Mouse (Mus musculus) intestine, postnatal 0 days (tissue): ENCODE measurements around the gene Nxnl1. TPM values are rescaled to one million over a fixed set of nuclear protein-coding genes. Genes with fewer than 3 reads are reported as not detected.

Source experiments
- ATAC-seq: fragments of 200-750 bp; cut with Nextera tagmentation; 2 replicates; pipeline ENCODE4 v1.8.0; 2017; ENCODE audit warnings: mild to moderate bottlenecking, moderate TSS enrichment, moderate library complexity
- H3K27ac ChIP-seq: fragments of 300-500 bp; sonication (generic); 2 replicates; pipeline ENCODE4 v1.5.1; 2014; ENCODE audit warnings: mild to moderate bottlenecking, low read depth, low read length, moderate library complexity
- H3K27me3 ChIP-seq: fragments of 300-500 bp; sonication (generic); replicated peaks from 2 replicates; pipeline ENCODE4 v1.6.1; 2014; ENCODE audit warnings: low read length, mixed read lengths; ENCODE audit not compliant: control insufficient read depth, insufficient read depth
- H3K36me3 ChIP-seq: fragments of 300-500 bp; sonication (generic); 2 replicates; pipeline ENCODE4 v1.6.1; 2014; ENCODE audit warnings: mild to moderate bottlenecking, moderate library complexity; ENCODE audit not compliant: control insufficient read depth, insufficient read depth
- H3K4me1 ChIP-seq: fragments of 300-500 bp; sonication (generic); replicated peaks from 2 replicates; pipeline ENCODE4 v1.6.1; 2014; ENCODE audit warnings: antibody characterized with exemption, low read length, mixed read lengths; ENCODE audit not compliant: control insufficient read depth, insufficient read depth
- H3K4me2 ChIP-seq: fragments of 300-500 bp; sonication (generic); replicated peaks from 2 replicates; pipeline ENCODE4 v1.6.1; 2014; ENCODE audit warnings: low read depth, mild to moderate bottlenecking, moderate library complexity
- H3K4me3 ChIP-seq: fragments of 300-500 bp; sonication (generic); 2 replicates; pipeline ENCODE4 v1.5.1; 2014; ENCODE audit warnings: low read depth, low read length
- H3K9ac ChIP-seq: fragments of 300-500 bp; sonication (generic); 2 replicates; pipeline ENCODE4 v1.6.1; 2014; ENCODE audit warnings: mild to moderate bottlenecking, low read depth, low read length
- H3K9me3 ChIP-seq: fragments of 300-500 bp; sonication (generic); 2 replicates; pipeline ENCODE4 v1.6.1; 2016; ENCODE audit warnings: mixed run types; ENCODE audit not compliant: control insufficient read depth
- CTCF ChIP-seq: sonication (generic); IDR thresholded peaks from 2 replicates; pipeline ENCODE4 v1.5.1; 2016; ENCODE audit warnings: low read depth, mild to moderate bottlenecking, control low read depth, antibody characterized with exemption, moderate library complexity
- WGBS: fragments of 180-500 bp; shearing (Covaris S2); extraction: QIAGEN DNeasy Blood & Tissue Kit; methylation state at CpG from one replicate; pipeline ENCODE4 v1.1.7; 2014; 5-methylcytosine and 5-hydroxymethylcytosine counted together
- polyA plus RNA-seq: library from polyadenylated mRNA; unstranded; fragments of >200 nt; fragmentation: Nextera tagmentation; extraction: Ambion mirVana; gene quantifications from 2 replicates; pipeline ENCODE4 v1.2.1, GENCODE M21; 2015

Gene Nxnl1
- polyA plus RNA-seq, 1 experiment from 2014 or later: not detected

DNA sequence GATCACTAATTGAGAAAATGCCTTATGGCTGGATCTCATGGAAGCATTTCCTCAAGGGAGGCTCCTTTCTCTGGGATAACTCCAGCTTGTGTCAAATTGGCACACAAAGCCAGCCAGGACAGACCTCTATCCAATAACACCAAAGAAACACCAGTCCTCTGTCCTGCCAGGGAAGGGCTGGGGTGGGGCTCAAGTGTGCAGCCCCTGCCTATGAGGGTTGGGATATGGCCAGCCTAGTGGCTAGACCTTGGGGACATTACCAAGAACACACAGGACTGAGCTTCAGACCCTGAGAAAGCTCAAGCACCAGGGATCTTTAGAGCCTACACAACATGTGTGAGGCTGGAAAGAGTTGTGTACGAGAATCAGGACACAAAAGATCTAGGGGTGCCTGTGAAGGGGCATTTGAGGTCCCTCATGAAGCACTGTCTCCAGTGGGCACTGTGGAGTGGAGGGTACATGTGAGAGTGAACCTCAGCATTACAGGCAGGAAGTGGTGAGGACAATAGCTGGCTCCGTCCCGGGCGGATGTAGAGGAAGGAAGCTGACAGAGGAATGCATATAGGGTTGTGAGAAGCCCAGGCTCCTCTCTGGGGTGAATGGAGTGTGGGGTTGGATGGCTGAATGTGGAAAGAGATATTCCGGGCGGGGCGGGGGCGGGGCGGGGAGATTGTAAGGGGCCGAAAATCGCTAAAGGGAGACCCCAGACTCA is 37.9 kb downstream of the Nxnl1 start:
- Histone ChIP-seq H3K4me1 (no peaks in the 10 kb centered on the region), H3K36me3 (no peaks in the 10 kb centered on the region), H3K27me3 (peaks cover 20% of the 10 kb centered on the region), H3K4me3 (no peak overlapping the region), H3K9me3 (no peaks in the 10 kb centered on the region), H3K9ac (no peak overlapping the region), H3K27ac (no peak overlapping the region), H3K4me2 (no peak overlapping the region)
- no peak; the same call in 1 of the 2 replicates for ATAC-seq
- WGBS: 66% methylated on average over 11 of the region's 11 CpGs
- no peak for TF ChIP-seq CTCF

DNA sequence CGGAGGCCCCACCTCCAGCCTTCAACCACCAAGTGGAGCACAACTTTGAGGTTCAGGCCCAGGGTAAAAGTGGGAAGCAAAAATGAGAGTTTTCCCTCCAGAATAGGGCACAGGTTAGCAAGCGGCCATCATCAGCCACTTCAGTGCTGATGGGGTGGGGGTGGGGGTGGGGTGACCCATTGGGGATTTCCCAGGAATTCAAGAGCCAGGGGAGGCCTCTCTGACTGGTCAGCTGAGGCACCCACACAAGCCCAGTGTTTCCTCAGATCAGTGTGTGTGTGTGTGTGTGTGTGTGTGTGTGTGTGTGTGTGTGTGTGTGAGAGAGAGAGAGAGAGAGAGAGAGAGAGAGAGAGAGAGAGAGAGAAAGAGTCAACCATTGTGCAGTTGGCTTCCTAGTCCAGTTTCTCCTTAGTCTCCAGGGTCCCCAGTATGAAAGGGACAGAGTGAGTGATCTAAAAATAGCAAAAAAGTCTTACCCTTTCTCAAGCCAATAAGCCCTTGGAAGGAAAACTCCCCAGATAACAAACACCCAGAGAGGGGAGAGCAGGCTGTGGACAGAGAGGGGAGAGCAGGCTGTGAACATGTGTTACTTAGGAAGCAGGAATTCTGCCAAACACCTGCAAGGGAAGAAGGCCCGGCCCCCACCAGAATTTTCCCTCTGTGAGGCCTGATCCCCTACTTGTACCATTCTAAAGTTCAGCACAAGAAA is 39.1 kb downstream of the Nxnl1 start:
- 57% methylated on average over 3 of the region's 3 CpGs for WGBS
- Histone ChIP-seq H3K36me3 (no peaks in the 10 kb centered on the region), H3K27me3 (peaks cover 20% of the 10 kb centered on the region), H3K9ac (no peak overlapping the region), H3K9me3 (no peaks in the 10 kb centered on the region), H3K4me2 (no peak overlapping the region), H3K4me1 (no peaks in the 10 kb centered on the region), H3K27ac (no peak overlapping the region), H3K4me3 (no peak overlapping the region)
- no peak for TF ChIP-seq CTCF
- no peak for ATAC-seq

DNA sequence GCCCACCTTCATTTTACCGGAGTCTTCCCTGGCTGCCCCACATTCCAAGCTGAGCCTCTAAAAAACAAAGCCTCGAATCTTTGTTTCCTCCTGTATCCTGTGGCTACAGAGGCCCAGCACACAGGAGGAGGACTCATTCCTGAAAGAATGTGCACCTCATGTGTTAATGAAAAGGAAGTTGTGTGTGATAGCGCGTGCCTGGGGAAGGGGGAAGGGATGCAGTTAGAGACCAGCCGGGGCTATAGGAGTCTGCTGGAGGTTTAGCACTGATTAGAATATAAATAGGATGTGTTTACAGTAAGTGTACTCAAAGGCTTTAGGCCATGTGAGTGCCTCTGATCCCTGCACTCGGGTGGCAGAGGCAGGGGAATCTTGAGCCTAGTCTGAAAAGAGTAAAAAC is 40.1 kb downstream of the Nxnl1 start:
- no peak for ATAC-seq
- no peak overlapping the region for H3K9ac ChIP-seq
- H3K27ac ChIP-seq: no peak overlapping the region
- H3K4me2 ChIP-seq: no peak overlapping the region
- 37% methylated on average over 6 of the region's 6 CpGs for WGBS
- H3K9me3 ChIP-seq: no peaks in the 10 kb centered on the region
- H3K4me3 ChIP-seq: no peak overlapping the region
- H3K36me3 ChIP-seq: no peaks in the 10 kb centered on the region
- no peaks in the 10 kb centered on the region for H3K4me1 ChIP-seq
- peaks cover 20% of the 10 kb centered on the region for H3K27me3 ChIP-seq
- TF ChIP-seq CTCF: no peak

DNA sequence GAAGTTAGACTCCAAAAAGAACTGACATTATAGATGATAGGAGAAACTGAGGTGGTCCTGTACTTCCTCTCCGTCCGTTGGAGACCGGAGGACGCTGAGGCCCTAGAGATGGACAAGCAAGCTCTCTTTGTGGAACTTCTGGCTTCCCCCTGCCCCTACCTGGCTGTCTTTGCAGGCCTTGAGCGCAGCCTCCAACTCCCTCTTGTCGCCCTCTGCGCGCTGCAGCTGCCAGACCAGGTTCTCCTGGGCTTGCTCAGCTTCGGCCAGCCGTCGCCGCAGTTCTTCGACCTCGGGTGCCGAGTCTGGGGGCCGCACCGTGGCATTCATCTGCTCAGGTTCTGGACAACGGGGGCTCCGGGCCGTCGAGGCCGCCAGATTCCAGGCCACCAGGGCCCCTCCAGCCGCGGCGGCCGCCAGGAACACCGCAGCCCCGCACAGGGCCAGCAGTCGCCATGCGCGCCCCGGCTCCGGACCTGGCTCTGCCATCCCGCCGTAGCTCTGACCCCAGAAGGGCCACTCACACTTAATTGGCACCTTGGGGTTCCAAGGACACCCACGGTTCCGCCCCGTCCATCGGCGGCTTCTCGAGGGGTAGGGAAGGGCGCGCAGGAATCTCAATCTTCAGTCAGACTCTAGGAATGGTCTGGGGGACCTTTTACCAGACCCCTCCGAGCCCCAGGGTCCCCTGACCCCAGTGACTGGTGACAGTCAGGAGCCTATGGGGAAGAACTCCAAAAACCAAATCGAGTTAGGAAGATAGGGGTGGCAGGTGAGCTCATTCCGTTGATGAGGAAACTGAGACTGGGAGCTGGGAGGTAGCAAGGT is 41.0 kb downstream of the Nxnl1 start, which contains the start of gene Ccdc194:
Ccdc194 (minus strand) TSS at position 486 of the 825 bp plus-strand sequence.
- 16% methylated on average over 46 of the region's 46 CpGs for WGBS
- Histone ChIP-seq H3K27ac (no peak within 1 kb of the TSS), H3K4me3 (peak within 1 kb of the TSS; percentile 2; the same call in 1 of the 2 replicates), H3K9ac (no peak within 1 kb of the TSS), H3K4me1 (no peaks in the 10 kb centered on the region), H3K4me2 (peak within 1 kb of the TSS; percentile 17; the same call in 1 of the 2 replicates), H3K27me3 (peaks cover 20% of the 10 kb centered on the region), H3K36me3 (no peaks in the 10 kb centered on the region), H3K9me3 (no peaks in the 10 kb centered on the region)
- ATAC-seq: no peak
- no peak for TF ChIP-seq CTCF

DNA sequence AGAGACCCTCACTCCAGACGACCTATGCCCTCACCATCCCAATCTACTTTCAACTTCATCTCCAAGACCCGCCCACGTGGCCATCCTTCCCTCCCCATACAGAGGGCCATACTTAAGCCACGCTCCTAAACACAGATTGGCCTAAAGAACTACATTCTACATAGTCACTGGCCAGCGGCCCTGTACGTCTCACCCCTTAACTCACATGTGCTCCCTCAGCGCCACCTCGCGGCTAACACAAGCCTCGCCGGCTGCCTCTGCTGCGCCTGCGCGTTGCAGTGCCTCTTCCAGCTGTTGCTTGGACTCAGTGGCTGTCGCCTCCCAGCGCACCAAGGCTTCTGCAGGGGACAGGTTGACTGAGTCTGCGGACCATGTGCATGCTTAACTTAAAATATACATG is 44.8 kb downstream of the Nxnl1 start:
- H3K27ac ChIP-seq: no peak overlapping the region
- H3K36me3 ChIP-seq: no peaks in the 10 kb centered on the region
- TF ChIP-seq CTCF: peak; percentile 99
- WGBS: 3% methylated on average over 17 of the region's 17 CpGs
- H3K4me3 ChIP-seq: no peak overlapping the region
- ATAC-seq: peak; percentile 78
- H3K4me2 ChIP-seq: peak overlapping the region; percentile 6; the same call in 1 of the 2 replicates
- no peaks in the 10 kb centered on the region for H3K9me3 ChIP-seq
- H3K4me1 ChIP-seq: no peaks in the 10 kb centered on the region
- peaks cover 19% of the 10 kb centered on the region for H3K27me3 ChIP-seq
- no peak overlapping the region for H3K9ac ChIP-seq
